Mouse (Mus musculus) MEL (cell line): ENCODE results near the gene Rsph1. TPM values are rescaled to one million over a fixed set of nuclear protein-coding genes. Genes with fewer than 3 reads are reported as not detected.

Source experiments
- DNase-seq: peaks from one replicate; pipeline ENCODE4 v3.0.0; 2011; ENCODE audit warnings: low read depth, low spot score
- H3K27ac ChIP-seq: 2 replicates; pipeline ENCODE4 v1.5.1; 2012; ENCODE audit warnings: low read depth, mild to moderate bottlenecking, control low read depth, low read length, moderate library complexity; ENCODE audit not compliant: control insufficient read depth
- H3K27me3 ChIP-seq, 2 experiments: fragments of 150-350 bp in 1 of 2; sonication (generic) in 1 of 2; 2 replicates each; pipeline ENCODE4 v1.6.1; 2012; ENCODE audit warnings: low read length in 2 of 2, mild to moderate bottlenecking in 2 of 2, improper control_type of control experiment in 1 of 2, moderate library complexity in 1 of 2; ENCODE audit not compliant: insufficient read depth in 2 of 2, control insufficient read depth in 1 of 2
- H3K36me3 ChIP-seq, 2 experiments: 2 replicates each; pipeline ENCODE4 v1.6.1; 2012 to 2014; ENCODE audit warnings: low read length in 2 of 2, improper control_type of control experiment in 1 of 2, inconsistent platforms in 1 of 2, mild to moderate bottlenecking in 1 of 2; ENCODE audit not compliant: insufficient read depth in 2 of 2, control insufficient read depth in 1 of 2
- H3K4me1 ChIP-seq, 2 experiments: fragments of 150-350 bp in 1 of 2; sonication (generic) in 1 of 2; 2 replicates each; pipeline ENCODE4 v1.6.1; 2012; ENCODE audit warnings: low read length in 2 of 2, improper control_type of control experiment in 1 of 2, mild to moderate bottlenecking in 1 of 2; ENCODE audit not compliant: insufficient read depth in 2 of 2, control insufficient read depth in 1 of 2
- H3K4me3 ChIP-seq, 2 experiments: fragments of 150-350 bp in 1 of 2; sonication (generic) in 1 of 2; 2 replicates each; pipeline ENCODE4 v1.5.1; 2012; ENCODE audit warnings: low read depth in 2 of 2, low read length in 2 of 2, mild to moderate bottlenecking in 2 of 2, moderate library complexity in 2 of 2, control low read depth in 1 of 2, improper control_type of control experiment in 1 of 2; ENCODE audit not compliant: control insufficient read depth in 1 of 2, insufficient read depth in 1 of 2
- H3K79me2 ChIP-seq: 2 replicates; pipeline ENCODE4 v1.6.1; 2012; ENCODE audit warnings: mild to moderate bottlenecking, low read length, moderate library complexity; ENCODE audit not compliant: control insufficient read depth, poor library complexity, insufficient read depth
- H3K9ac ChIP-seq: 2 replicates; pipeline ENCODE4 v1.6.1; 2012; ENCODE audit warnings: low read depth, mild to moderate bottlenecking, control low read depth, low read length, moderate library complexity; ENCODE audit not compliant: control insufficient read depth, poor library complexity, severe bottlenecking
- H3K9me3 ChIP-seq: fragments of 150-350 bp; sonication (generic); replicated peaks from 2 replicates; pipeline ENCODE4 v1.6.1; 2012; ENCODE audit warnings: mild to moderate bottlenecking, low read length, improper control_type of control experiment, moderate library complexity; ENCODE audit not compliant: insufficient read depth
- BHLHE40 ChIP-seq: IDR thresholded peaks from 2 replicates; pipeline ENCODE4 v1.6.1; 2012; ENCODE audit warnings: low read depth, mild to moderate bottlenecking, inconsistent platforms, low read length, improper control_type of control experiment, borderline replicate concordance
- CHD1 ChIP-seq: IDR thresholded peaks from 2 replicates; pipeline ENCODE4 v1.6.1; 2012; ENCODE audit warnings: low read depth, mild to moderate bottlenecking, inconsistent platforms, low read length, improper control_type of control experiment
- CHD2 ChIP-seq: IDR thresholded peaks from 2 replicates; pipeline ENCODE4 v1.6.1; 2011; ENCODE audit warnings: low read length, improper control_type of control experiment
- ELF1 ChIP-seq: IDR thresholded peaks from 2 replicates; pipeline ENCODE4 v1.6.1; 2014; ENCODE audit warnings: low read depth, mild to moderate bottlenecking, inconsistent platforms, low read length, improper control_type of control experiment, moderate library complexity
- EP300 ChIP-seq, 2 experiments: IDR thresholded peaks; 2 replicates each; pipeline ENCODE4 v1.6.1; 2011; ENCODE audit warnings: improper control_type of control experiment in 2 of 2, low read length in 2 of 2, low read depth in 1 of 2, mild to moderate bottlenecking in 1 of 2
- ETS1 ChIP-seq: IDR thresholded peaks from 2 replicates; pipeline ENCODE4 v1.6.1; 2012; ENCODE audit warnings: low read depth, mild to moderate bottlenecking, inconsistent platforms, low read length, improper control_type of control experiment, moderate library complexity
- GABPA ChIP-seq: IDR thresholded peaks from 2 replicates; pipeline ENCODE4 v1.6.1; 2012; ENCODE audit warnings: low read depth, mild to moderate bottlenecking, inconsistent platforms, low read length, improper control_type of control experiment, moderate library complexity
- HCFC1 ChIP-seq: IDR thresholded peaks from 2 replicates; pipeline ENCODE4 v1.6.1; 2012; ENCODE audit warnings: low read depth, mild to moderate bottlenecking, inconsistent platforms, low read length, improper control_type of control experiment, moderate library complexity
- JUND ChIP-seq: IDR thresholded peaks from 2 replicates; pipeline ENCODE4 v1.6.1; 2011; ENCODE audit warnings: low read depth, mild to moderate bottlenecking, improper control_type of control experiment, low read length
- MAFK ChIP-seq: IDR thresholded peaks from 2 replicates; pipeline ENCODE4 v1.6.1; 2011; ENCODE audit warnings: low read depth, mild to moderate bottlenecking, low read length, improper control_type of control experiment, borderline replicate concordance
- MAX ChIP-seq: IDR thresholded peaks from 2 replicates; pipeline ENCODE4 v1.6.1; 2011; ENCODE audit warnings: low read length, improper control_type of control experiment
- MEF2A ChIP-seq: IDR thresholded peaks from 2 replicates; pipeline ENCODE4 v1.6.1; 2014; ENCODE audit warnings: low read depth, mild to moderate bottlenecking, inconsistent platforms, low read length, improper control_type of control experiment; ENCODE audit not compliant: poor library complexity, insufficient replicate concordance, severe bottlenecking; ENCODE audit errors: extremely low read depth
- MXI1 ChIP-seq: IDR thresholded peaks from 2 replicates; pipeline ENCODE4 v1.6.1; 2011; ENCODE audit warnings: mild to moderate bottlenecking, low read depth, low read length, improper control_type of control experiment
- MYB ChIP-seq: IDR thresholded peaks from 2 replicates; pipeline ENCODE4 v1.6.1; 2011; ENCODE audit warnings: mild to moderate bottlenecking, low read depth, low read length, improper control_type of control experiment
- MYC ChIP-seq: IDR thresholded peaks from 2 replicates; pipeline ENCODE4 v1.6.1; 2011; ENCODE audit warnings: low read depth, mild to moderate bottlenecking, low read length, improper control_type of control experiment, moderate library complexity
- NELFE ChIP-seq: IDR thresholded peaks from 2 replicates; pipeline ENCODE4 v1.6.1; 2011; ENCODE audit warnings: low read depth, low read length, improper control_type of control experiment
- NRF1 ChIP-seq: IDR thresholded peaks from 2 replicates; pipeline ENCODE4 v1.6.1; 2014; ENCODE audit warnings: low read depth, mild to moderate bottlenecking, inconsistent platforms, low read length, improper control_type of control experiment, moderate library complexity; ENCODE audit not compliant: poor library complexity, insufficient read depth, severe bottlenecking
- POLR2A ChIP-seq, 2 experiments: IDR thresholded peaks; 2 replicates each; pipeline ENCODE4 v1.6.1; 2011 to 2012; ENCODE audit warnings: low read length in 2 of 2, mild to moderate bottlenecking in 2 of 2, control low read depth in 1 of 2, improper control_type of control experiment in 1 of 2, low read depth in 1 of 2, moderate library complexity in 1 of 2; ENCODE audit not compliant: control insufficient read depth in 1 of 2, insufficient read depth in 1 of 2, poor library complexity in 1 of 2
- POLR2AphosphoS2 ChIP-seq: IDR thresholded peaks from 2 replicates; pipeline ENCODE4 v1.6.1; 2011; ENCODE audit warnings: low read length, improper control_type of control experiment
- RAD21 ChIP-seq: IDR thresholded peaks from 2 replicates; pipeline ENCODE4 v1.6.1; 2011; ENCODE audit warnings: mild to moderate bottlenecking, low read depth, low read length, improper control_type of control experiment
- RCOR1 ChIP-seq: IDR thresholded peaks from 2 replicates; pipeline ENCODE4 v1.6.1; 2012; ENCODE audit warnings: low read depth, mild to moderate bottlenecking, inconsistent platforms, low read length, improper control_type of control experiment
- SIN3A ChIP-seq: IDR thresholded peaks from 2 replicates; pipeline ENCODE4 v1.6.1; 2012; ENCODE audit warnings: low read length, improper control_type of control experiment, inconsistent platforms
- TAL1 ChIP-seq: IDR thresholded peaks from 2 replicates; pipeline ENCODE4 v1.6.1; 2012; ENCODE audit warnings: mild to moderate bottlenecking, inconsistent platforms, low read length, moderate library complexity, mixed read lengths
- TBP ChIP-seq: IDR thresholded peaks from 2 replicates; pipeline ENCODE4 v1.8.0; 2011; ENCODE audit warnings: low read depth, low read length, improper control_type of control experiment
- TCF12 ChIP-seq: IDR thresholded peaks from 2 replicates; pipeline ENCODE4 v1.6.1; 2014; ENCODE audit warnings: low read depth, mild to moderate bottlenecking, inconsistent platforms, low read length, improper control_type of control experiment, moderate library complexity
- UBTF ChIP-seq: IDR thresholded peaks from 2 replicates; pipeline ENCODE4 v1.6.1; 2012; ENCODE audit warnings: low read depth, mild to moderate bottlenecking, inconsistent platforms, low read length, improper control_type of control experiment, moderate library complexity, borderline replicate concordance; ENCODE audit not compliant: insufficient read depth
- USF1 ChIP-seq: IDR thresholded peaks from 2 replicates; pipeline ENCODE4 v1.6.1; 2014; ENCODE audit warnings: low read depth, mild to moderate bottlenecking, inconsistent platforms, low read length, improper control_type of control experiment, moderate library complexity
- USF2 ChIP-seq, 2 experiments: IDR thresholded peaks; 2 replicates each; pipeline ENCODE4 v1.6.1; 2011 to 2012; ENCODE audit warnings: improper control_type of control experiment in 2 of 2, low read length in 2 of 2, borderline replicate concordance in 1 of 2, inconsistent platforms in 1 of 2, low read depth in 1 of 2, mild to moderate bottlenecking in 1 of 2; ENCODE audit not compliant: insufficient read depth in 1 of 2
- ZC3H11A ChIP-seq: IDR thresholded peaks from 2 replicates; pipeline ENCODE4 v1.6.1; 2012; ENCODE audit warnings: low read depth, mild to moderate bottlenecking, inconsistent platforms, low read length, improper control_type of control experiment
- ZKSCAN1 ChIP-seq: IDR thresholded peaks from 2 replicates; pipeline ENCODE4 v1.6.1; 2012; ENCODE audit warnings: low read depth, mild to moderate bottlenecking, inconsistent platforms, low read length, improper control_type of control experiment, moderate library complexity
- ZNF384 ChIP-seq: IDR thresholded peaks from 2 replicates; pipeline ENCODE4 v1.6.1; 2012; ENCODE audit warnings: low read depth, mild to moderate bottlenecking, inconsistent platforms, low read length, improper control_type of control experiment
- polyA plus RNA-seq, 2 experiments: library from polyadenylated mRNA; stranded (reverse) in 1 of 2; unstranded in 1 of 2; fragments of >175 nt in 1 of 2; fragments of >200 nt in 1 of 2; gene quantifications; 2 replicates each; pipeline versions ENCODE4 v1.2.1 to v1.2.4; 2012; ENCODE audit warnings: low replicate concordance in 2 of 2, low read depth in 1 of 2; ENCODE audit not compliant: insufficient read length in 2 of 2, insufficient read depth in 1 of 2, missing spikeins in 1 of 2
- total RNA-seq: library from RNA; depleted of rRNA; stranded (reverse); fragments of 300-350 nt; gene quantifications from 2 replicates; pipeline ENCODE4 v1.2.3, GENCODE M21; 2012

Rsph1 gene
- total and polyA plus RNA-seq, 3 experiments: 1.3 to 3.6 TPM; not detected in 1

DNA sequence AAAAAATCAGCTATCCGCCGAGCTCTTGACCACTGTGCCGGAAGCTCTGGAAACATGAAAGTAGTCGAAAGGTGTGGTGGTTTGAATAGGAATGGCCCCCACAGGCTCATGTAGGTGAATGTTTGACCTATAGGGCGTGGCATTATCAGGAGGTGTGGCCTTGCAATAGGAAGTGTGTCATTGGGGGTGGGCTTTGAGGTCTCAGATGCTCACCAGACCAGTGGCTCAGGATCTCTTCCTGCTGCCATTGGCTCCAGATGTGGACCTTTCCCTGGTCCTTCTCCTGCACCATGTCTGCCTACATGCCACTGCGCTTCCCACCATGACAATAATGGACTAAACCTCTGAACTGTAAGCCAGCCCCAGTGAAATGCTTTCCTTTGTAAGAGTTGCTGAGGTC lies 65.3 kb downstream of the Rsph1 start:
- DNase-seq: no peak
- Histone ChIP-seq H3K4me3 (no peak overlapping the region), H3K79me2 (peaks cover 9% of the 10 kb centered on the region), H3K27ac (no peak overlapping the region)
- no peak for TF ChIP-seq ZNF384
- TF ChIP-seq TBP: no peak
- no peak for TF ChIP-seq ZKSCAN1
- no peak for TF ChIP-seq NRF1
- no peak for TF ChIP-seq UBTF
- TF ChIP-seq TCF12: no peak
- no peak for TF ChIP-seq CHD1
- TF ChIP-seq USF2 (IDR thresholded peaks at IDR 0.05; ENCODE audit: borderline replicate concordance in 1 of 2, insufficient read depth in 1 of 2, low read depth in 1 of 2, low read length in 2 of 2): no peak
- no peak for TF ChIP-seq USF1
- TF ChIP-seq, all 39 proteins: peak for 0
- Histone ChIP-seq H3K4me1 (peaks cover 10 to 32% of the 10 kb centered on the region in 2 experiments), H3K9ac (no peak overlapping the region), H3K9me3 (no peaks in the 10 kb centered on the region), H3K36me3 (peaks cover 0 to 14% of the 10 kb centered on the region in 2 experiments; a peak in 3 of 4 replicates), H3K27me3 (no peaks in the 10 kb centered on the region)

DNA sequence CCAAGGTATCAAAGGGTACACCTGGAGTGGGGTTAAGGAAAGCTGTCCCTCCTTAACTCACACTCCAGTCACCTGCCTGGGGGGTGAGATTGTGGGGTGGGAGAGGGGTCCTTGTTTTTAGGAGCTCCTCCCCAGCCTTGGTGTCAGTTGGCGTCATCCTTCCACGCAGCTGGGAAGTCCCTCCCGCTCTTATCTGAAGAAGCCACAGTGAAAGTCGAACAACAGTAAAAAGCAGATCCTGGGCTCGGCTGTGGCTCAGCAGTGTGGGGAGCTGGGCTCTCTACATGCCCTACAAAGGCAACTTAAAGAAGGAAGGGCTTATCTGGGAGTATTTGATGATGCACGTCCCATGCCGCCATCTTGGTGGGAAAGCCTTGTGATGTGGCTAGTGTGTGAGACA lies 66.9 kb downstream of the Rsph1 start:
- peaks cover 10 to 32% of the 10 kb centered on the region in 2 experiments for H3K4me1 ChIP-seq
- no peak for TF ChIP-seq RAD21
- TF ChIP-seq TAL1: peak; percentile 71
- TF ChIP-seq MEF2A: no peak
- peak; percentile 79 for TF ChIP-seq TCF12
- TF ChIP-seq BHLHE40: peak; percentile 42; the same call in 1 of the 2 replicates
- TF ChIP-seq CHD1: no peak
- TF ChIP-seq EP300 (IDR thresholded peaks at IDR 0.05; ENCODE audit: low read depth in 1 of 2, low read length in 2 of 2): peak; percentile 51 to 69; a peak in 3 of 4 replicates
- TF ChIP-seq MYB: 0 out of 2 replicates have a peak, but pooled peaks have one; percentile 52
- TF ChIP-seq MAX: peak; percentile 68
- TF ChIP-seq POLR2A (IDR thresholded peaks at IDR 0.05; ENCODE audit: control insufficient read depth in 1 of 2, insufficient read depth in 1 of 2, low read depth in 1 of 2, low read length in 2 of 2, poor library complexity in 1 of 2): peak in 1 of 2 experiments; percentile 74; a peak in 2 of 4 replicates
- TF ChIP-seq ELF1: peak; percentile 37; the same call in 1 of the 2 replicates
- no peak for TF ChIP-seq ZC3H11A
- TF ChIP-seq MXI1: no peak; the same call in 1 of the 2 replicates
- TF ChIP-seq RCOR1: 0 out of 2 replicates have a peak, but pooled peaks have one; percentile 36
- TF ChIP-seq UBTF: no peak
- TF ChIP-seq HCFC1: 0 out of 2 replicates have a peak, but pooled peaks have one; percentile 41
- TF ChIP-seq SIN3A: peak; percentile 57
- peak; percentile 39; the same call in 1 of the 2 replicates for TF ChIP-seq MYC
- TF ChIP-seq CHD2: no peak
- TF ChIP-seq ETS1: peak; percentile 83
- TF ChIP-seq MAFK: no peak
- 0 out of 2 replicates have a peak, but pooled peaks have one; percentile 28 for TF ChIP-seq POLR2AphosphoS2
- TF ChIP-seq JUND: no peak
- no peak for TF ChIP-seq GABPA
- TF ChIP-seq NELFE: peak; percentile 56

More for the DNA sequence above, 66.9 kb downstream of the Rsph1 start:
- peaks cover 9% of the 10 kb centered on the region for H3K79me2 ChIP-seq
- no peaks in the 10 kb centered on the region for H3K27me3 ChIP-seq
- H3K9ac ChIP-seq: no peak overlapping the region
- peaks cover 0 to 14% of the 10 kb centered on the region in 2 experiments; a peak in 3 of 4 replicates for H3K36me3 ChIP-seq
- H3K27ac ChIP-seq: peak overlapping the region; percentile 85
- peak; percentile 91 for DNase-seq
- H3K9me3 ChIP-seq: no peaks in the 10 kb centered on the region
- no peak overlapping the region for H3K4me3 ChIP-seq
